Mouse (Mus musculus): ENCODE measurements around the gene Nubp1.

Nubp1 gene

DNA sequence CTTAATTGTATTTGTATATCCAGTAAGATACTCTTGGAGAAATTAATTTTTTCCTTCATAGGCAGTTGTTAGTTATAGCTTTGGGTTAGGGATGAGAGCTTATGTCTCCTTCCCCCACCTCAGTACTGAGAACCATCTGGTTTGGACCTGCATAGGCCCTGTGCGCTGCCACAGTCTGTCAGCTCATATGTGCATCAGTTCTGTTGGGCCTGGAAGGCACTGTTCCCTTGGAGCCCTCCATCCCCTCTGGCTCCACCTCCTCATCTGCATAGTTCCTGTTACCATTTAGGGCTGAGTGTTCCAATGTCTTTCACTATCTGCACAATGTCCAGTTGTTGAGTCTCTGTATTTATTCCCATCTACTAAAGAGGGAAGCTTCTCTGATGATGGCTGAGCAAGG lies 56.5 kb downstream of the Nubp1 start:
- no peak for DNase-seq (ENCODE audit: low spot score)

DNA sequence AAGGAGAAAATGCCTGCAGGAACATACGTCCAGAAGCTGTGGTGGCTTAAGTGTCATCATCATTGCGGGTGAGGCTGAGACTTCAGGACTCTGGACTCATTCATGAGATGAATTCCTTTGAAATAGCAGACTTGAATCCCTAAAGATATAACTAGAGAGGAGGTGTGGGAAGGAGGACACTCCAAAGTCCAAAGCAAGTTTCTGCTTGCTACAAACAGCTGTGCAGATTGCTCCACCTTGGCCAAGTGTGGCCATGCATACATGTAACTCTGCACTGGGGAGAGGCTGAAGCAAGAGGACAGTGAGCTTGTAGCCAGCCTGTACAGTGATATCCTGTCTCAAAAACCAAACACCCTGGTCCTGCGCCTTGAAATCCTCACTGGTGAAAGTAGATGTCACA lies 60.2 kb downstream of the Nubp1 start:
- DNase-seq (ENCODE audit: low spot score) = no peak
